Mouse (Mus musculus) hindbrain, embryonic 11.5 days (tissue): ENCODE results near the gene Atp4b. TPM values are rescaled to one million over a fixed set of nuclear protein-coding genes. Genes with fewer than 3 reads are reported as not detected.
A peak's percentile ranks its signal among the peaks of the same experiment; 100 is the strongest.

Experiments
- ATAC-seq: fragments of 200-750 bp; cut with Nextera tagmentation; 2 replicates; pipeline ENCODE4 v1.8.0; 2017; ENCODE audit warnings: mild to moderate bottlenecking, moderate TSS enrichment, moderate library complexity; ENCODE audit not compliant: low FRiP score
- DNase-seq: peaks from one replicate; pipeline ENCODE4 v3.0.0-alpha.2; 2015; ENCODE audit warnings: low spot score
- H3K27ac ChIP-seq: fragments of 300-500 bp; sonication (generic); 2 replicates; pipeline ENCODE4 v1.5.1; 2014; ENCODE audit warnings: mild to moderate bottlenecking, low read depth, low read length
- H3K27me3 ChIP-seq: fragments of 300-500 bp; sonication (generic); 2 replicates; pipeline ENCODE4 v1.6.1; 2014; ENCODE audit warnings: mild to moderate bottlenecking, low read length, moderate library complexity, mixed read lengths; ENCODE audit not compliant: control insufficient read depth, insufficient read depth
- H3K36me3 ChIP-seq: fragments of 300-500 bp; sonication (generic); 2 replicates; pipeline ENCODE4 v1.6.1; 2014; ENCODE audit warnings: mild to moderate bottlenecking, low read length, moderate library complexity, mixed read lengths; ENCODE audit not compliant: control insufficient read depth, insufficient read depth
- H3K4me1 ChIP-seq: fragments of 300-500 bp; sonication (generic); replicated peaks from 2 replicates; pipeline ENCODE4 v1.6.1; 2014; ENCODE audit warnings: low read length, mixed read lengths; ENCODE audit not compliant: control insufficient read depth, insufficient read depth
- H3K4me2 ChIP-seq: fragments of 300-500 bp; sonication (generic); replicated peaks from 2 replicates; pipeline ENCODE4 v1.6.1; 2014; ENCODE audit warnings: mild to moderate bottlenecking, low read depth, low read length
- H3K4me3 ChIP-seq: fragments of 300-500 bp; sonication (generic); 2 replicates; pipeline ENCODE4 v1.5.1; 2014; ENCODE audit warnings: low read depth, low read length
- H3K9ac ChIP-seq: fragments of 300-500 bp; sonication (generic); 2 replicates; pipeline ENCODE4 v1.6.1; 2014; ENCODE audit warnings: low read depth, low read length
- H3K9me3 ChIP-seq: fragments of 300-500 bp; sonication (generic); 2 replicates; pipeline ENCODE4 v1.6.1; 2016; ENCODE audit warnings: low read length; ENCODE audit not compliant: control insufficient read depth
- WGBS: fragments of 180-500 bp; shearing (Covaris S2); extraction: QIAGEN DNeasy Blood & Tissue Kit; methylation state at CpG from one replicate; pipeline ENCODE4 v1.1.7; 2014; 5-methylcytosine and 5-hydroxymethylcytosine counted together
- polyA plus RNA-seq: library from polyadenylated mRNA; unstranded; fragments of >200 nt; fragmentation: Nextera tagmentation; extraction: Ambion mirVana; gene quantifications from 2 replicates; pipeline ENCODE4 v1.2.1, GENCODE M21; 2014

Atp4b gene
- polyA plus RNA-seq, 1 experiment from 2014 or later: not detected

GRCm38 (mm10) chr8:13427351-13427750, 30.7 kb upstream of the Atp4b start:
- WGBS: 81% methylated on average over 6 of the region's 6 CpGs
- DNase-seq (no peak), ATAC-seq (no peak)
- Histone ChIP-seq H3K27me3 (no peaks in the 10 kb centered on the region), H3K9me3 (no peaks in the 10 kb centered on the region), H3K4me1 (no peaks in the 10 kb centered on the region), H3K36me3 (no peaks in the 10 kb centered on the region), H3K27ac (no peak overlapping the region), H3K4me3 (no peak overlapping the region), H3K9ac (no peak overlapping the region), H3K4me2 (no peak overlapping the region)

GRCm38 (mm10) chr8:13420970-13421369, 24.3 kb upstream of the Atp4b start:
- H3K36me3 ChIP-seq: no peaks in the 10 kb centered on the region
- no peak overlapping the region for H3K4me3 ChIP-seq
- DNase-seq (no peak), ATAC-seq (no peak)
- 87% methylated on average over 6 of the region's 6 CpGs for WGBS
- H3K27me3 ChIP-seq: no peaks in the 10 kb centered on the region
- H3K9me3 ChIP-seq: no peaks in the 10 kb centered on the region
- H3K27ac ChIP-seq: no peak overlapping the region
- no peaks in the 10 kb centered on the region for H3K4me1 ChIP-seq
- H3K9ac ChIP-seq: no peak overlapping the region
- H3K4me2 ChIP-seq: no peak overlapping the region

DNA sequence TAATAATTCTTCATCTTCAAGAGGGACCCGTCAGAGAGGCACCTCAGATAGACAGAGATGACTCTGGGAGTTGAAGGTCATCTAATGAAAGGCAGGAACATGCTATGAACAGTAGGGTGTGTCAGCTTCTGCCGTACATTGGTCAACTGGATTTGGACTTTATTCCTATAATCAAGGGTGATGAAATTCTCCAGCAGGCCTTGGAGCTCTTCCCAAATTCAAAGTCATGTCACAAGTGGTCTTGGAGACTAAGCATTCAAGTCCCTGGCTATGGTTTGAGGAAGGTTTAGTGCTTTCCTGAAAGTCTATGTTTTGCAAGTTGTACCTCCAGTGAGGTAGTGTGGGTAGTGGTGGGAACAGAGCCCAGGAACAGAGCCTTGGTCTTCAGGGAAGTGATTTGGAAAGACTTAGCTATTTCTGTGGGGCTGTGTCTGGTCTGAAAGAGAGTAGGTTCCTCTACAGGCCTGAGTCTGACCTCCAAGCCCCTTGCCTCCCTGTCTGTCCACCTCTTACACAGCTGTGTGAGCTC, 22.6 kb upstream of the Atp4b start:
- no peaks in the 10 kb centered on the region for H3K9me3 ChIP-seq
- H3K27me3 ChIP-seq: no peaks in the 10 kb centered on the region
- no peak overlapping the region for H3K27ac ChIP-seq
- ATAC-seq (no peak), DNase-seq (no peak)
- H3K9ac ChIP-seq: no peak overlapping the region
- no peak overlapping the region for H3K4me3 ChIP-seq
- H3K4me2 ChIP-seq: no peak overlapping the region
- no peaks in the 10 kb centered on the region for H3K36me3 ChIP-seq
- 83% methylated on average over 2 of the region's 2 CpGs for WGBS
- H3K4me1 ChIP-seq: no peaks in the 10 kb centered on the region

GRCm38 (mm10) chr8:13415879-13416278, 19.3 kb upstream of the Atp4b start:
- no peak for DNase-seq
- Histone ChIP-seq H3K36me3 (no peaks in the 10 kb centered on the region), H3K4me2 (no peak overlapping the region), H3K27me3 (no peaks in the 10 kb centered on the region), H3K4me1 (no peaks in the 10 kb centered on the region), H3K9ac (no peak overlapping the region), H3K9me3 (no peaks in the 10 kb centered on the region), H3K27ac (no peak overlapping the region), H3K4me3 (no peak overlapping the region)
- WGBS: 80% methylated on average over 10 of the region's 10 CpGs
- no peak for ATAC-seq

- ATAC-seq (no peak), DNase-seq (no peak)
- no peaks in the 10 kb centered on the region for H3K36me3 ChIP-seq
- H3K27ac ChIP-seq: no peak overlapping the region
- no peaks in the 10 kb centered on the region for H3K9me3 ChIP-seq
- 50% methylated on average over 12 of the region's 12 CpGs for WGBS
- H3K9ac ChIP-seq: no peak overlapping the region
- no peak overlapping the region for H3K4me3 ChIP-seq
- no peaks in the 10 kb centered on the region for H3K4me1 ChIP-seq
- no peaks in the 10 kb centered on the region for H3K27me3 ChIP-seq
- no peak overlapping the region for H3K4me2 ChIP-seq
Observed at GRCm38 (mm10) chr8:13413823-13414390, 17.3 kb upstream of the Atp4b start.

GRCm38 (mm10) chr8:13412891-13413558, 16.4 kb upstream of the Atp4b start:
- ATAC-seq (no peak), DNase-seq (peak; percentile 76)
- no peaks in the 10 kb centered on the region for H3K27me3 ChIP-seq
- no peaks in the 10 kb centered on the region for H3K9me3 ChIP-seq
- H3K4me2 ChIP-seq: no peak overlapping the region
- H3K4me3 ChIP-seq: no peak overlapping the region
- H3K4me1 ChIP-seq: no peaks in the 10 kb centered on the region
- WGBS: 64% methylated on average over 13 of the region's 13 CpGs
- H3K9ac ChIP-seq: no peak overlapping the region
- H3K27ac ChIP-seq: no peak overlapping the region
- no peaks in the 10 kb centered on the region for H3K36me3 ChIP-seq

DNA sequence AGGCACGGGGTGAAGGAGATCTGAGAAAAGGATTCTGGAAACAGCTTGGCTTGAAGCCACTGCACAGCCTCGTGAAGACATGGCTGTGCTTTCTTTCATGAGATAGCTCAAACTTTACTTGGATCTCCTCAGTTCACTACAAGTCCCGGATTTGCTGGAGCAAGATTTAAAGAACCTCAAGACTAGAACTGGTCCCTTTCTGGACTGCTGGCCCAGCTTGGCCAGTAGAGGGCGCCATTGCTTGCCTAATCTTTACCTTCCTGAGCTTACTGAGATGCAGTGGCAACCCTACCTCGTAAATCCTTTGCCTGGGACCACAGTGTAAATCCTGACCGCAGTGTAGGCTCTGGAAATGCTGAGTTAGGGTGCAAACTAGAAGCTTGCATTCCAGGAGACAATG, 15.0 kb upstream of the Atp4b start:
- H3K36me3 ChIP-seq: no peaks in the 10 kb centered on the region
- H3K9me3 ChIP-seq: no peaks in the 10 kb centered on the region
- 31% methylated on average over 6 of the region's 6 CpGs for WGBS
- H3K27me3 ChIP-seq: no peaks in the 10 kb centered on the region
- H3K4me1 ChIP-seq: no peaks in the 10 kb centered on the region
- no peak overlapping the region for H3K4me2 ChIP-seq
- no peak for ATAC-seq
- H3K27ac ChIP-seq: no peak overlapping the region
- DNase-seq: peak; percentile 82
- no peak overlapping the region for H3K9ac ChIP-seq
- no peak overlapping the region for H3K4me3 ChIP-seq

GRCm38 (mm10) chr8:13406011-13406410, 9.4 kb upstream of the Atp4b start:
- Histone ChIP-seq H3K4me2 (no peak overlapping the region), H3K36me3 (no peaks in the 10 kb centered on the region), H3K9me3 (no peaks in the 10 kb centered on the region), H3K4me1 (no peaks in the 10 kb centered on the region), H3K4me3 (no peak overlapping the region), H3K9ac (no peak overlapping the region), H3K27ac (no peak overlapping the region), H3K27me3 (no peaks in the 10 kb centered on the region)
- ATAC-seq: no peak
- 78% methylated on average over 5 of the region's 5 CpGs for WGBS
- no peak for DNase-seq

DNA sequence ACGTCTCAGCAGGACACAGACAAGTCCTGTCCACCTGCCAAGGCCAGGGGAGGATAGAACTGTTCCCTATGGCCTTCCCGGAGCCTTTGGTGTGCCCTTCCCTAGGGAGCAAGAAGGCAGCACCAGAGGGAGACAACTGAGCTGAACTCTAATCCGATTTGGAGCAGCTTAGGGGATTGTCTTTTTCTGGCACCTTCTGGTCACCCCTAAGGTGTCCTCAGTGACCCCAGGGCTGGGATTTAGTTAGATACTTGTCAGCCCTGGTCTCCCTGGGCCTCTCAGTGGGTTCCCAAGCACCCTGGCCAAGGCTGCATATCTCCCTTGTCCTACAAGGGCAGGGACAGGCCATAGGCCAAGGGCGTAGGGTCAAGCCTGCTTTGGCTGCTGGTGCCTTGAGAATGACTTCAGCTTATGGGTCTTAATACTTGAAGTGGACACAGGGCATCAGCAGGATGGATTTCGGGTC, 8.1 kb upstream of the Atp4b start, which contains the start of gene Grk1:
TSS of gene Grk1 (plus strand) at position 416 of the 466 bp plus-strand sequence.
- Histone ChIP-seq H3K4me2 (no peak within 1 kb of the TSS), H3K27me3 (no peaks in the 10 kb centered on the region), H3K9ac (no peak within 1 kb of the TSS), H3K4me1 (no peaks in the 10 kb centered on the region), H3K36me3 (no peaks in the 10 kb centered on the region), H3K9me3 (no peaks in the 10 kb centered on the region), H3K4me3 (no peak within 1 kb of the TSS), H3K27ac (no peak within 1 kb of the TSS)
- DNase-seq (no peak), ATAC-seq (no peak)
- WGBS: 80% methylated on average over 5 of the region's 5 CpGs
